Mouse (Mus musculus): ENCODE measurements around the gene Ak5.

Ak5 gene

GRCm38 (mm10) chr3:152564516-152565113 is 103.5 kb downstream of the Ak5 start:
- DNase-seq (ENCODE audit: low spot score in 2 of 2): no peak

DNA sequence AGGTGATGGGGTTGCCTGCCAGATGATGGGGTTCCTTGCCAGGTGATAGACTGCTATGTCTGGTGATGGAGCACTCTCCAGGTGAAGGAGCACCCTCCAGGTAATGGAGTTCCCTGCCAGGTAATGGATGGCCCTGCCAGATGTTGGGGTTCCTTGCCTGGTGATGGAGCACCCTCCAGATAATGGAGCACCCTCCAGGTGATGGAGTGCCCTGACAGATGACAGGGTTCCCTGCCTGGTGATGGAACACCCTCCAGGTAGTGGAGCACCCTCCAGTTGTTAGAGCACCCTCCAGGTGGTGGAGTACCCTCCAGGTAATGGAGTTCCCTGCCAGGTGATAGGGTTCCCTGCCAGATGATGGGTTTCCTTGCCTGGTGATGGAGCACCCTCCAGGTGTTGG is 104.3 kb downstream of the Ak5 start:
- no peak for DNase-seq (ENCODE audit: low spot score in 2 of 2)

DNA sequence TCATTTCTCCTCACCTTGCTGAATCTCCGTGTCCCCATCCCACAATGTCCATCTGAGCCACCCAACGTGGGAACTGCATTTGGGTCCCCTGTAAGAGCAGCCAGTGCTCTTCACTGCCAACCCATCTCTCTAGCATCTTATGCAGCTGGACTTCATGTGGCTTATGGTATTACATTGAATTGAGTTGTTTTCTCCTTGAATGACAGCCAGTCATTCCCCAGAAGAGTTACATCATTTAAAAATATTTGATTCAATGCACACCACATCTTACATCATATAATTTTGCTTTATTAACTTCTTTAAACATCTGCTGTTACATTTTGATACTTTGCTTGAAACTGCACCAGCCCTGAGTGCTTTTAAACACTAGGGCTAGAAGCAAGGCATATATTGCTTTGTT is 106.5 kb downstream of the Ak5 start:
- DNase-seq (ENCODE audit: low spot score in 2 of 2): no peak

GRCm38 (mm10) chr3:152559295-152559694 is 108.9 kb downstream of the Ak5 start:
- no peak for DNase-seq (ENCODE audit: low spot score in 2 of 2)

DNA sequence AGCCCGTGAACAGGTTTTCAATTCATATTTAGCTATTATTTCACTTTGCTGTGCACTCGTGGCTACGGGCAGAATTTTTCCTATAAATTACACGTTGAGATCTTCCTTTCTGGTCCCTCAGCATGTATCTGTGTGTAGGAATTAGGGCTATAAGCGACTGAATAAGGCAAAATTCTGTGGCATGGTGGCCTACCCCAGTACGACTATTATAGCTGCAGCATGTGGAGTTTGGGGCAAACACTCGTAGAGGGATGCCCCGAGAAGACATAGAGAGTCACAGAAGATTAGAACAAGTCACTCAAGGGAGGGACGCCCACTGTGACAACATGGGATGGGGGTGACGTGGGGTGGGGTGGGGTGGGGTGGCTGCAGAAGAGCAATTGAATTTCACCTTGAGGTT is 110.1 kb downstream of the Ak5 start:
- DNase-seq (ENCODE audit: low spot score in 2 of 2): no peak

DNA sequence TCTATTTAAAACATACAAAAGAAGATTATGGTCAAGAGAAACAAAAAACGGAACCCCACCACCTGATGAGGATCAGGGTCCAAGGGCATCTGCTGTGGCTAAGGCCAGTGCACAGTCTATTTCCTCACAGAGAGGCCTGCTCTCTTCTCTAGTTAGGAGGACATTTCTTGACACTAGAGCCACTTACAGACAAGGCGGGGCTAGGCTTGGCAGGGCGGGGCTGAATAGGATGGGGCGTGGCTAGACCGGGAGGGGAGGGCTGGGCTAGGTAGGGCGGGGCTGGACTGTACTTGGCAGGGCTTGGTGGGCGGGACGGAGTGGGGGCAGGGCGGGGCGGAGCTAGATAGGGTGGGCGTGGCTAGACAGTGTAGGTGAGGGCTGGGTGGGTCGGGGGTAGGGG is 110.5 kb downstream of the Ak5 start:
- peak; percentile 22 to 39 for DNase-seq (ENCODE audit: low spot score in 2 of 2)

GRCm38 (mm10) chr3:152556919-152557318 is 111.2 kb downstream of the Ak5 start:
- no peak for DNase-seq (ENCODE audit: low spot score in 2 of 2)

GRCm38 (mm10) chr3:152556435-152556834 is 111.7 kb downstream of the Ak5 start:
- DNase-seq (ENCODE audit: low spot score in 2 of 2): no peak

GRCm38 (mm10) chr3:152555216-152555615 is 112.9 kb downstream of the Ak5 start:
- DNase-seq (ENCODE audit: low spot score in 2 of 2): no peak

DNA sequence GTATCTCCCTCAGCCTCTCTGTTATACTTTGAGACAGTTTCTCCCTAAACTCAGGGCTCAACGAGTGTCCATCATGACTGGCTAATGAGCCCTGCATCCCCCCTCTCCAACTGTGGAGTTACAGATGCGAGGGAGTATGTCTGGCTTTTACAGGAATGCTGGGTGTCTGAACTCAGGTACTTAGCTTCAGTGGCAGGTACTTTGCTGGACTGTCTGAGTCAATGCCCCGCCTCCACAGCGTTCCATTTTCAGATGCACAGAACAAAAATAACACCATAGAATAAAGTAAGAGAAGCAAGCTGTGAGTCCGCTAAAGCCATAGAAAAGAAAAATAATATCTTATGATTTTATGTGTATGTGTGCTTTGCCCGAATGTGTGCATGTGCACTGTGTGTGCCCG is 113.8 kb downstream of the Ak5 start:
- DNase-seq (ENCODE audit: low spot score in 2 of 2): no peak

DNA sequence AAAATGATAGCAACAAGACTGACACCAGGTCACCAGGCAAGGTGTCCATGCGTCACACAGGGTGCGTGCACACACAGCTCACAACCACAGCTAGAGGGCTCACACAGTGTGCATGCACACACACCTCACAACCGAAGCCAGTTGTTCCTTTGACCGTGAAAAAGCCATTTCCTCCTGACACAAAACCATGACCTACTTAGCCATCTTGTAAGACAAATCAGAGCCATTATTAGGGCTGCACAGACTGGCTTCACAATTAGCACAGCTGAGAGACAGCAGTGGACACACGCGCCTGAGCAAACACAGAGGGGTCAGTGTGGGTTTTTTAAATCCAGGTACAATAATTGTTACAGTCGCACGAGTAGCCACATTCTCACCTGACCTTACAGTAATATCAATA is 115.5 kb downstream of the Ak5 start:
- DNase-seq (ENCODE audit: low spot score in 2 of 2): no peak

DNA sequence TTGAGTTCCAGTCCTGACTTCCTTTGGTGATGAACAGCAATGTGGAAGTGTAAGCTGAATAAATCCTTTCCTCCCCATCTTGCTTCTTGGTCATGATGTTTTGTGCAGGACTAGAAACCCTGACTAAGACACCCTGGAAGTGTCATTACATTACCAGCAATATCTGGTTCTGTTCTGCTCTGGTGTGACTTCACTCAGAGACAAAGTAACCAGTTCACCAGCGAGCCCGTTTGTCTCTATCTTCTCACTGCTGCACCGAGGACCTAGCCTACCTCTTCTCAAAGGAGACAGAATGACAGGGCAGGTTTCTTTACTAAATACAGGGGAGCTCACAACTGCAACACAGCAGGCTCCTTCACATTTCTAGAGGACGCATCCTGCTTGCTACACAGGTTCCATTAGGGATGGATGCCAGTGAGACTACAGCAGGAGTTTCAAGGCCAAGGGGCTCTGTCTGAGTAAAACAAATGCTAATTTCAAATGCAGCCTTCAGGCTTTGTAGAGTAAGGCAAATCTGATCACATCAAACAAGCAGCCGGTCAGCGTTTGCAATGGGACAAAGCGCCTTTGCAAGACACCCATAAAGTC is 117.5 kb downstream of the Ak5 start:
- DNase-seq (ENCODE audit: low spot score in 2 of 2): no peak

DNA sequence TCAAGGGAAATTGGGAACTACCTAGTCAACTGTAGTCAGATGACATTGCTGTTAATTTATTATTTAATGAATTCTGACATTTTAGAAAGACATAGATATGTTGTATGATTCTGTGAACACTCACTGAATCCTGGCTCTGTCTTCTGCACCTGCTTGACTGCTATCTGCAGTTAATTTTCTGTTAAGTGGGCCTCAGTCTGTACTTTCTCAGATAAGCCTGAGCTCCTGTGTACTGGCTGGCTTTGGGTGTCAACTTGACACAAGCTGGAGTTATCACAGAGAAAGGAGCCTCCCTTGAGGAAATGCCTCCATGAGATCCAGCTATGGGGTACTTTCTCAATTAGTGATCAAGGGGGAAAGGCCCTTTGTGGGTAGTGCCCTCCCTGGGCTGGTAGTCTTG is 118.1 kb downstream of the Ak5 start:
- no peak for DNase-seq (ENCODE audit: low spot score in 2 of 2)

DNA sequence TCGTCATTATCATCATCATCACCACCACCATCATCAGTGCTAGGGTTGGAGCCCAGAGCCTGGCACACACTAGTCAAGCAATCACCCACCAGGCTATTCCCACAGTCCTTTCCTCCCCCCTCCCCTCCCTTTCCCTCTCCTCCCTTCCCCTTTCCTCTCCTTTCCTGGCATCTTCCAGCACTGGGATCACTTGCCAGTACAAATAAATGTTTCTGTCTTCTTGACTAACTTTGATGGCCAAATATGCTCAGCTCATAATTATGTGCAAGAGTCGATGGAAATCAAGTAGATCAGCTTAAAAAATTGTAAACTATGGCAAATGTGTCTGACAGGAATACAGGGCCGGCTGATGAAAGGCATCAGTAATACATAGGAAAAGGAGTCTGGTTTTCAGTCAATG is 123.2 kb downstream of the Ak5 start:
- no peak for DNase-seq (ENCODE audit: low spot score in 2 of 2)

DNA sequence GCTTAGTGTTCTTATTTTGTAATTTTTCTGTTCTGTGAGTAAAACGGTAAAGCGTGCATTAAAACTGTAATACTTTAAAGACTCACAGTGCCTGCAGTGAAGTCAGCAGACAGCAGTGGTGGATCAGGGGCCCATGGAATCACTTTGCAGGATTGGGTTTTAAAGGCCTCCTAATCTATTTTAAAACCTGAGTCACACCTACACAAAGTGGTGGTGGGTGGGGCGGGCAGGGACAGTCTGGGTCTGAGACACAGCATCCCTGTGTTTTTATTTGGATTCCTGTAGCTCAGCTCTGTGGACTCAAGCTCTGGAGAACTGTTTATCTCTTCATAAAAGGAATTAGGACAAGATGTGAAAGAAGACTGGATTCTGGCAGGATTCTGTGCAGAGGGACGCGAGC is 125.9 kb downstream of the Ak5 start:
- no peak for DNase-seq (ENCODE audit: low spot score in 2 of 2)

- no peak for DNase-seq (ENCODE audit: low spot score in 2 of 2)
These were observed 137.8 kb downstream of the Ak5 start for GRCm38 (mm10) chr3:152530344-152530743.

DNA sequence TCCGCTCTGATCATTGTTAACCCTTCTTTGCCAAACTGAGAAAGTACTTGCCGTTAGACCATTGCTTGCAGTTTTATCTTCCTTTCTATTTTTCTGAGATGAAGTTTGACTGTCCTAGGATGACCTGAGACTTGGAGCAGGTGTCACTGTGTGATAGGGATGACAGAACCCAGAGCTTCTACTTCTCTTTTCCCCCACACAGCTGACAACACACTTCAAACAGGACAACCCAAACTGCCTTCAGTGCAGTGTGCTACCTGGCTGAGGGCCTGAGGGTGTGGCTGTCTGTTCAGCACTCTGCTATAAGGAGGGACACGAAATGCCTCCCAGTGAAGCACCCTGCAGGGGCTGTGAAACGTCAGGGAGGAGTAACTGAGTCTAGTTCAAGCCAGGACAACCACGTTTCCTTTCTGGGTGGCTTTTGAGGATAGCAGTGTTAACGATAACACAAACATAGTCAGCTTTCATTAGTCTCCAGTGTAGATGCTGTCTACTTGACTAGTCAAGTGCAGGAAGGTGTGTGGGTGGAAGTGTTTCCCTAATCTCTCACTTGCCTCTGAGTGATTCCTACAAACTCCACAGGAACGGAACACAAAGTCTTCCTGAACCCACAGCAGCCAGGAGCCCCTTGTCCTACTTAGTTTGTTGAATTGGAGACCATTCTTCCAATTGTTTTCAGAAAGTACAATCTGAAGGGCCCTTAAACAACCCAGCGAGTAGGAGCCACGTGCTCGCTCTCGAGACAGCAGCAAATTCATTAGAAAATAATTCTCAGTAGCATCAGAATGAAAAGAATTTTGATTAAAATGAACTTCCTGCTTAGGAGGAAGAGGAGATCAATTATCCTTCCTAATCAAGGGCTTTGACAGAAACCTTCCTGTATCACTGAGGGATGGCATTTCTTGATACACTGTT is 138.8 kb downstream of the Ak5 start:
- no peak for DNase-seq (ENCODE audit: low spot score in 2 of 2)

- DNase-seq (ENCODE audit: low spot score in 2 of 2): no peak
These were observed 141.4 kb downstream of the Ak5 start for GRCm38 (mm10) chr3:152526721-152527120.

- no peak for DNase-seq (ENCODE audit: low spot score in 2 of 2)
These were observed 144.9 kb downstream of the Ak5 start for GRCm38 (mm10) chr3:152523315-152523638.

- DNase-seq (ENCODE audit: low spot score in 2 of 2): no peak
These were observed 145.4 kb downstream of the Ak5 start for GRCm38 (mm10) chr3:152522634-152523314.

- DNase-seq (ENCODE audit: low spot score in 2 of 2): no peak
These were observed 147.1 kb downstream of the Ak5 start for GRCm38 (mm10) chr3:152521054-152521453.

DNA sequence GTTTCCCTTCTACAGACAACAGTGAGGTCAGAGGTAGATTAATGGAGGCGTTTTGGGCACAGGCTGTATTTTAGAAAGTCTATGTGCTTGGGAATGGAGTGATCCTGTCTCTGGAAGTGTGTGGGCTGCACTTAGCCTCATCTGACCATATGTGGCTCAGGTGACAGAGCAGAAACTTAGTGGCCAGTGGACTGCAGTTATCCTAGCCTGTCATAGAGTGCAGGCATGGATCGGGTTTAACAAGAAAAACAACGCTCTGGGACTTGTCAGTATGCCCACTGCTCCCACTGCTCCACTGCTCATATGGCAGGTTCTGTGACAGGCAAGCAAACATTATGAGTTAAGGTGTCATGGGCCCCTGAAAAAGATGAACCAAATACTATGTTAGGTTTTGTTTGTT is 148.1 kb downstream of the Ak5 start:
- DNase-seq (ENCODE audit: low spot score in 2 of 2): no peak

- no peak for DNase-seq (ENCODE audit: low spot score in 2 of 2)
These were observed 148.6 kb downstream of the Ak5 start for GRCm38 (mm10) chr3:152519556-152519955.
